Mouse (Mus musculus): ENCODE measurements at regions not wholly inside any gene's neighbourhood (a gene's known extent, or its start where the extent isn't known, plus 50 kb on each side); places are given as distances from the start of the nearest gene placed in this dataset.

GRCm38 (mm10) chr2:8825406-8825805, 1055.6 kb upstream of the 4930412O13Rik start:
- intact Hi-C loops (cut with DNase I): no loop called here
- no peak for DNase-seq (ENCODE audit: low spot score)

Measured in heart, postnatal 25 days (tissue).